Mouse (Mus musculus) megakaryocyte, adult 5-6 weeks (primary cell): ENCODE results near the gene Tmem115. TPM values are rescaled to one million over a fixed set of nuclear protein-coding genes. Genes with fewer than 3 reads are reported as not detected.
A peak's percentile ranks its signal among the peaks of the same experiment; 100 is the strongest.
"Not testable (repeated sequence)": the region's sequence is repeated elsewhere in the genome, so short reads cannot be mapped to it uniquely, and the experiment has no call there.

ENCODE experiments used
- ATAC-seq: 2 replicates; pipeline ENCODE4 v1.8.0; 2016; ENCODE audit warnings: mild to moderate bottlenecking, inconsistent platforms; ENCODE audit not compliant: poor library complexity, severe bottlenecking
- total RNA-seq, 2 experiments: library from RNA; stranded (forward) in 1 of 2; stranded (reverse) in 1 of 2; fragments of 153-499, 151-499 nt in 1 of 2; fragments of 221-1000, 200-1000 nt in 1 of 2; gene quantifications; 2 replicates each; pipeline versions ENCODE4 v1.2.3 to v1.2.4; 2015 to 2017

The Tmem115 gene
- total RNA-seq, 2 experiments from 2014 or later, result 9.3 to 14.8 TPM

DNA sequence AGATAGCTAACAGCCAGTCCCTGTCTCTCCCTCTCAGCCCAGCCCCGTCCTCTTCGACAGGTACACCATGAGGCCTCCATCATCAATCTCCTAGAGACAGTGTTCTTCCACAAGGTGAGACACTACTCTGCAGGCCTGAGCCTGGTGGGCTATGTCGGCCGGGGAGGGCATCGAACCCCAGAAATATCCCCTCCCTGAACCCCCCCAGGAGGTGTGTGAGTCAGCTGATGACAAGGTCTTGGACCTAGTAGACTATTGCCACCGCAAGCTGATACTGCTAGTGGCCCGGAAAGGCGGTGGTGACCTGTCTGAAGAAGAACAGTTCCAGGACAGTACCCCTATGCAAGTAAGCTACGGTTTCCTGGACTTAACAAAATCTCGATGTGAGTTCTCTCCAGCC, 15.1 kb downstream of the Tmem115 start:
- ATAC-seq, result no peak

DNA sequence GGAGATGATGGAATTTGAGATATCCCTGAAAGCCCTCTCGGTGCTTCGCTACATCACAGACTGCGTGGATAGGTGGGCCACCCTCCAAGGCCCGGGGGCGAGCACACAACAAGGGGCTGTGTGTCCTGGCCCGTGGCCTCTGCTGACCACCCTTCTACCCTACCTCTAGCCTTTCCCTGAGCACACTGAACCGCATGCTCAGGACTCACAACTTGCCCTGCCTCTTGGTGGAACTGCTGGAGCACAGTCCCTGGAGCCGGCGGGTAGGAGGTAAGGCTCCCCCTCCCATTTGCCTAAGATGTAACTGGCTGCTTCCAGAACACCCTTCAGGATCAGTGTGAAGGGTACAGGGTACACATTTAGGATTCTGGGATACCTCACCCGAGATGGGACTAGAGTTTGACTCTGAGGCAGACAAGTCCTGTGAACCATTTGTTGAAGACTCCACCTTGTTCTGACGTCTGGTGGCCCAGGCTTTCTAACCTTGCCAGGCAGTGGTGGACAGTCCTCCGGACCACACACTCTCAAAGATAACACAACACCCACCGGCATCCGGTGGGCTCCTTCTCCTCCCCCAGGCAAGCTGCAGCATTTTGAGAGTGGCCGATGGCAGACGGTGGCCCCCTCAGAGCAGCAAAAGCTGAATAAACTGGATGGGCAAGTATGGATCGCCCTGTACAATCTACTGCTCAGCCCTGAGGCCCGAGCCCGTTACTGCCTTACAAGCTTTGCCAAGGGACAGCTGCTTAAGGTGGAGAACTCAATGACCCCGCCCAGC, 15.7 kb downstream of the Tmem115 start:
- no peak for ATAC-seq

DNA sequence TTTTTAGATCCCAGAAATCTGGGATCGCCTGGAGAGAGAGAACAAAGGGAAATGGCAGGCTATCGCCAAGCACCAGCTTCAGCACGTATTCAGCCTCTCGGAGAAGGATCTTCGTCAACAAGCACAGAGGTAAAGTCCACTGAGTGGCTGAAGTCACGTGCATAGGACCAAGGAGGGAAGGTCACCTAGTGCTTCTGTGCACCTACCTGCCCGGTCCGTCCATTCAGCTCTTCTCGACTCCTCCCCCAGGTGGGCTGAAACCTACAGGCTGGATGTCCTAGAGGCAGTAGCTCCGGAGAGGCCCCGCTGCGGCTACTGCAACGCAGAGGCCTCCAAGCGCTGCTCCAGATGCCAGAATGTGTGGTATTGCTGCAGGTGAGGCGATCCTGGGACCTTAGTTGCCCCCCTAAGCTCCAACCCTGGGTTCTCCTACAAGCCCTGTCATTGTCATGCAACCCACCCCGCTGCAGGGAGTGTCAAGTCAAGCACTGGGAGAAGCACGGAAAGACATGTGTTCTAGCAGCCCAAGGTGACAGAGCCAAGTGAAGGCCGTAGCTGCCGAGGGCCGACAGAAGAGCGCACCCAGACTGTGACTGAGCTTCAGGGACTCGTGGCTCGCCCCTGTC, 16.9 kb downstream of the Tmem115 start:
- ATAC-seq, result no peak

DNA sequence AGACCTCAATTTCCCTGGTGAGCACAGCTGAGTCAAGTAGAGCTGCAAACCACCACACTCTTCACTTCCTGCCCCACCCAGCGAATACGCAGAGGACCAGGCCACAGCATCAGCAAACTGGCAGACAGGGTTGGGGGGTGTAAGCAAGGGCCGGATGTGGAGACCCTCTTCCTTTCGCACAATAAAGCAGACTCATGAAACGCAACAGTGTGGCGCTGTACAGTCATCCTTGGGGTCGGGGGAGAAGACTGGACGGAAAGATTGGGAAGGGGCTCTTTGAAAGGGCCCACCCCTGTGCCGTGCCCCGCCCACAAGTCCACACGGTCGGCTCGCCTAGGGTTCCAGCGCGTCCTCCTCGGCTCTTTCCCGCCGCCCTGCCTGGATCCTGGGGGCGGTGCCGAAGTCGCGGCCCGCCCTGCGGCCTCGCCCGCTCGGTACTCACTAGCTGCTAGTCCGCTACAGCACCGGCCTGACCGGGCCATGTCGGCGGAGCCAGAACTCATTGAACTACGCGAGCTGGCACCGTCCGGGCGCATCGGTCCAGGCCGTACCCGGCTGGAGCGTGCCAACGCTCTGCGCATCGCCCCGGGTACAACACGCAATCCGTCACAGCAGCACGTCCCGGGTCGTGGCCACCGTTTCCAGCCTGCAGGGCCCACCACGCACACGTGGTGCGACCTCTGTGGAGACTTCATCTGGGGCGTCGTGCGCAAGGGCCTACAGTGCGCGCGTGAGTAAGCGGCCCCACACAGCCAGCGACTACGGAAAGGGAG, 17.6 kb downstream of the Tmem115 start, which contains the start of gene Rassf1:
Gene Rassf1, plus strand, starts transcription at position 439 of the 773 bp plus-strand sequence.
- peak; percentile 25 for ATAC-seq

DNA sequence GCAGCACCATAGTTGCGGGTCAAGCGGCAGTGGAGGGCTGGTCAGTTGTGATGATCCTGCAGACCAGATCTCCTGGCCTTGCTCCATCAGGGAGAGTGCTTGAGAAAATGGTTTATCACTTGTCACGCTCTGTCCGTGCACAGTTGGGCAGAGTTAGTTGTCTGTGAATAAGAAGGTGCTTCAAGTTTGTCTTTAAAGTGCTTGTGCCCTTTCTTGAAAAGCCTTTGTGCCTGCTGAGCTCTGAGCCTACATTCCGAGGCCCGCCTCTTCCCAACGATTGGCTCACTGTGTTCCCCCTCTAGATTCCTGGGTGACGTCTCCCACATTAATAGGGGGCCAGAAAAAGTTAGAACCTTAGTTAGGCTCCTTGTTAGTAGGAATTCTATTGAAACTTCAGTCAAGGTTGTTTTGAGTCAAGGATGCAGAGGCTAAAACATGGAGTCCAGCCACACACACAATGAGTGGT, 18.2 kb downstream of the Tmem115 start:
- no peak for ATAC-seq

DNA sequence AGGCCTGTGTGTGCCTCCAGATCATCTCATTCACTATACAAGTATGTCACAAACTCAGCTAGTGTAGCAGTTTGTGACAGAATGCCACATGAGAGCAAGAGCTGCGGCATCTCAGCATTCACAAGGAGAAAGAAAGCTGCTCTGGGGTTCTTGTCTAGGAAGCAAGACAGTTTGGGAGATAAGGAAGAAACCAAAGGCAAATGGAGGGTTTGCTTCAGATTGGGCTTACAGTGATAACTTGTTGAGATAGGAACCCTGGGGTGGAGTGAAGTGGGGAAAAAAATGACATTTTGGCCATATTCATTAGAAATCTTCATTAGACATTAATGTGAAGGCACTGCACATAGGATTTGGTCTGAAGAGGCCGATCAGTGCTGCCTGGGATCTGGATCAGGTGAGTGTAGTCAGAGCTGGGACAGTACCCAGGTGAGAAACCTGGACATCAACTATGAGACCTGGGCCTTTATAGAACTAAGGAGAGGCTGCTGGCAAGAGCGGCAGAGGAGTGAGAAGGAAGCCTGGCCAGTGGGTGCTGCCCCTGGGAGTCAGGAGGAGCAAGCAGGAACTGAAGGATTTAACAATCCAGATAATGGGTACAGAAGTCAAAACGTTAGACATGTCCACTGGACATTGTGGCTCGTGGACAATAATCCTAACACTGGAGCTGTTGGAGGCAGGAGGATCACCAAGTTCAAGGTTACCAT, 19.1 kb downstream of the Tmem115 start:
- no peak for ATAC-seq

DNA sequence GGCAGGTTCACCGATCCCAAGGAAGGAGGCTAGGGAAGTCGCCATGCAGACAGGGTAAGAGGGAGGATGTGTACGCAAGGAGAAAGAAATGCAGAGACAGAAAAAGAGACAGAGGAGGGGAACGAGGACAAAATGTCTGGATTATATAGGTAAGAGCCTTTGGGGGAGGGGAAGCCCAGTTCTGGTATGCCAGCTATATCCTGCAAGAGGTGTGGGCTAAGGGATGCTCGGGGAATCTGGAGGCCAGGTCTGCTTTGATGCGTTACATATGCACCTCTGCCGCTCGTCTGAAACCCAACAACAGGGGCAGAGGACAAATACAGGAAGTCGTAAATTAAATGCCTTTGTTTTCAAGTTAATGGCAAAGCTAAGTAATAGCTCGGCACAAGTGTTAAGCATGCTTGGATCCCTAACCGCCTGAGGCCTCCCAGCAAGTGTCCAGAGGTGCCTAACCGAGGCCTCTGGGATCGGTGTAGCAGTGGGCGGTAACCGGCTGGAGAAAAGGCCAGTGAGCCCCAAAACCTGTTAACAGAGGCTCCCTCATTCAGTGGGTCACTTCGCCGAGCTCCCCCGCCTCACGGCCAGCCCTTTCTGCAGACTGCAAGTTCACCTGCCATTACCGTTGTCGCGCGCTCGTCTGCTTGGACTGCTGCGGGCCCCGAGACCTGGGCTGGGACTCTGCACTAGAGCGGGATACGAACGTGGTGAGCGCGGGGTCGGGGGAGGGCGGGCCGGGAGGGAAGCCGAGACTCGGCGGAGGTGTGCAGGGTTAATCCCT, 20.0 kb downstream of the Tmem115 start:
- ATAC-seq, result no peak

DNA sequence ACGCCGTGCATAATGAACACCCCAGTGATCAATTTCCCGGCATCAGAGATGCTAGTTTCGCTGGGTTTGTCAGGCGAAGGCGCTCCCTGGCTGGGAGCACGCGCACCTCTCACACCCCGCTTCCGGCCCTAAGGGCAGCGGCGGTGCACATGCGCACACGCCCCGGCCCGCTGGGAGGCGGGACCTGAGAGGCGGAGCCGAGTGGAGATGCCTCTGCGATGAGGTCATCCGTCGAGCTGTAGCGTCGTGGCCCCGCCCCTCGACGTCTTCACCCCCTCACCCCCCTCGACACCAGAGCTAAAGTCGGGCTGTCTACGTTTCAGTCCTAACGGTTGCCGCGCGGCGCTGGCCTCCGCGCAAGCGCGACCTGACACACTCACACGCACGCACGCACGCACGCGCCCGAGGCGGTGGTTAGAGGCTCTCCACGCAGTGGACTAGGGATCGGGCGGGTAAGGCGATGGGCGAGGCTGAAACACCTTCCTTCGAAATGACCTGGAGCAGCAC, 20.6 kb downstream of the Tmem115 start:
- ATAC-seq, result peak; percentile 78

DNA sequence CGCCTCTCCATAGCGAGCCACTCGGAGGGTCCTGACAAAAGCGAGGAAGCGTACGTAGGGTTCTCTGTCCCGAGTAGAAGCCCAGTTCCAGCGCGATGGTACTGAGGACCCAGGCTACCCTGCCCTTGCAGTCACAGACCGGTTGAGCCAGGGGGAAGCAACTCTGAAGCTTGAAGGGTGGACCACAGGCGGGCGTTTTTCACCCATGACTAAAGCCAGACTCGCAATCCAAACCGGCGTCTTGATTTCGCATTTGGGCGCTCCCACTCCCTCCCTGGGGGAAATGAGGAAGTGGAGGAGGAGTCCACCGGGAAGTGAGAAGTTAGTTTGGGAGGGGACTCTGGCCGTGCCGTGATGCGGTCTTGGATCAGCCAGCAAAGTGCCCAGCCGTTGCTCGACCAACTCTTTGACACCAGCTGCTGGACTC, 21.3 kb downstream of the Tmem115 start:
- ATAC-seq, result peak; percentile 31

DNA sequence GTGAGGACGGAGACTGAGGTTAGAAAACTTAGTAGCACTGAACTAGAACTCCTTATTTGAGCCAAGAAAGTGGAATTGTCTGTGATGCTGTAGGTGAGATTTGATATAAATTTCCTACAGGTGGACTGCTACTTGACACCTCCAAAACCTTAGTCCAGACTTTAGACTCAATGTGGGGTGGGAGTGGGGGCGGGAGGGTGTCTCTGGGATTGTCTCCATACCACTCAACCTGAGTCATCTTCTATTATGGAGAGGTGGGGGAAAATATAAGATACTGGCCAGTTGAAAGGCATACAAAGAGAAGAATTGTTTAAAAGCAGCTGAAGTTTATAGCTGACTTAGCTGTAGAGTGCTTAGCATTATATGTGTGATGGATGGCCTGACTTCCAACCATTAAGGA, 22.0 kb downstream of the Tmem115 start:
- ATAC-seq, result no peak

DNA sequence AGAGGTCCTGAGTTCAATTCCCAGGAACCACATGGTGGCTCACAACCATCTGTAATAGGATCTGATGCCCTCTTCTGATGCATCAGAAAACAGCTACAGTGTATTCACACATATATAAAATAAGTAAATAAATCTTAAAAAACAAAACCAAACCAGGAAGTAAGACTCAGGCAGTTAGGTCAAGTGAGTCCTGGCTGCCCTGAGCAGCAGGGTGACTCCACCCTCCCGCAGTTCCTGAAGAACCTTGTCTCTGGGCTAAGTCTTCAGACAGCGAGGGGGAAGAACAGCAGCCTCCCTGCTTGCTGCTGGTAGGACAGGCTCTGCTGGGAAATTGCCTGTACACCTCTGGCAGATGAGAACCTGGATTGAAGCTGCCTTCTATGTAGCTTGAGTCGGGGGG, 22.6 kb downstream of the Tmem115 start:
- ATAC-seq, result peak; percentile 17; the same call in 1 of the 2 replicates

DNA sequence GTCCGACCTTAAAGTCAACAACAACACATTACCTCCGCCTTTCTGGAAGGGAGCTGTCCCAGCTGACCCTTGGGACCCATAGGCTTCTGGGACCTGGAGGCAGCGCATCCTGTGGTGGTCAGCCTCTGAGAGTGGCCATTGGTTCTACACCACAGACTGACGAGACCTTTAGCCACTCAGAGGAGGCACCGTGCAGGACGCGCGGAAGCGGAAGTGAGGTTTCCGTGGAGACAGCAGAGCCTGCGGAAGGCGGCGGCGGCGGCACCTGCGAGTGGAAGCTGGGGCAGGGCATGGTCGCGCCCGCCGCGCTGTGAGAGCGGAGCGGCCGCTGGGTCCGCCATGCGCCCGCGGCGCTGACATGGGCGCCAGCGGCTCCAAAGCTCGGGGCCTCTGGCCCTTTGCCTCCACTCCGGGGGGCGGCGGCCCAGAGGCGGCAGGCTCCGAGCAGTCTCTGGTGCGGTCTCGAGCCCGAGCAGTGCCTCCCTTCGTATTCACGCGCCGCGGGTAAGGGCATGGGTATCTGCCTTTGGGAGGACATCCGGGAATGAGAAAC, 29.4 kb downstream of the Tmem115 start, which contains the start of gene Tusc2:
Gene Tusc2, plus strand, starts transcription at position 227 of the 553 bp plus-strand sequence.
- ATAC-seq, result peak; percentile 98

DNA sequence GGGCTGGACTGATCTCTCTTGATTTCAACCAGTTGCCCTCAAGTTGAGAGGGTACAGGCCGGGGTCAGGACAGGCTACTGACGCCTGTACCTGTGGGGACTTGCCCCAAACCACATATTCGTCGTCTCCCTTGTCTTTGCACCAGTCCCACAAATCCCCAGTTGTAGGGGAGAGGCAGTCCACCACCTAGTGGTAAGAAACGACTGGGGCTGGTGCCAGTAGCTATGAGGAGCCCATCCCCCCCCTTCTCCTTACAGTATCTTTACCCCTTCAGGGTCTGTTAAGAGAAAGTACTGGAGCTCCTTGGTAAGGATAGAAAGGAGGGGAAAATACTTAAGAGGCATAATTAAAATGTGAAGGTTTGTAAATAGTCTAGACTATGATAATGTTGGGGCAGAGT, 31.8 kb downstream of the Tmem115 start:
- not testable (repeated sequence) for ATAC-seq

DNA sequence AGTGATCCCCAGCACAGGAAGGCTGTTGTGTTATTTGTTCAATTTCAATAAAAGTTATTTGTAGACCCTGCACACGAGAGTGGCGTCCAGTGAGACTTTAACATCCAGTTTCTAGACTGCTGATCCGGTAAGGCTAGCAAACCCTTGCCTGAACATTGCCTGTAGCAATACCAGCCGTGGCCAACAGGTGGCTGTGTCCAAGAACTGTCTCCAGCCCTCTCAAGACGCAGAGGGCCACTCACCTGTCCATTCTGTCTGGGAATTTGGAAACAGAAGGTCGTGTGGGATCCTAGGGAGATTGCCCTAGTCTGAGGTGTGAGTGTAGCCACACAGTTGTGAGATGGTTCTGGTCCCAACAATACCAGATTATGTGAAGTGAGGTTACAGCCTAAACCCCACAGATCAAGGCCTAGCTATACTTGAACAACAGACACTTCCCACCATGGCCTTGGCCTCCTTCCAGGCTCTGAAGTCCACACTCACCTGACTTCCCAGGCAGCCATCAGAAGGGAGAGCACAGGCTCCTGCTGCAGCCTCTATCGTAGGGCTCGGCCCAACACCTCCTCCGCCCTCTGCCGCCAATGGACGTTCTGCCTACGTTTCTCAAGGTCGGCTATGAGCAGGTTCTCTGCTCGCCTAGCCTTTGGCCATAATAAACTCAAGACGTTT, 32.4 kb downstream of the Tmem115 start:
- peak; percentile 28; the same call in 1 of the 2 replicates for ATAC-seq

DNA sequence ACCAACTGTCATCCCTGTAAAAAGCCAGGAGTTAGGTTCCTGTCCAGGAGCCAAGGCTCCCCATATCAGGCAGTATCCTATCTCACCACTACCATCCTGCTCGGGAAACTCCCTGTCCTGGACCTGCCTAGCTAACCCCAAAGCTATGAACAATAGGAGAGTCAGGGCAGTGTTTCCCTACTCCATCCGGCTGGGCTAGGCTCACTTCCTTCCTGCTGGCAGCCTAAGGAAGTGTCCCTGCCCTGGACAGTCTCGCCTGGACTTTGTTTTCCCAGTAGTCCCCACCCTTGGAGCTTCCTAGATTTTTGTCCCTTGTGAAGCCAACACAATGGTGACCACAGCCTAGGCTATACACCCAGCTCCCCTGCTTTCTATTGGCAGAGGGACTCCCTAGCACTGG, 33.1 kb downstream of the Tmem115 start:
- no peak for ATAC-seq

DNA sequence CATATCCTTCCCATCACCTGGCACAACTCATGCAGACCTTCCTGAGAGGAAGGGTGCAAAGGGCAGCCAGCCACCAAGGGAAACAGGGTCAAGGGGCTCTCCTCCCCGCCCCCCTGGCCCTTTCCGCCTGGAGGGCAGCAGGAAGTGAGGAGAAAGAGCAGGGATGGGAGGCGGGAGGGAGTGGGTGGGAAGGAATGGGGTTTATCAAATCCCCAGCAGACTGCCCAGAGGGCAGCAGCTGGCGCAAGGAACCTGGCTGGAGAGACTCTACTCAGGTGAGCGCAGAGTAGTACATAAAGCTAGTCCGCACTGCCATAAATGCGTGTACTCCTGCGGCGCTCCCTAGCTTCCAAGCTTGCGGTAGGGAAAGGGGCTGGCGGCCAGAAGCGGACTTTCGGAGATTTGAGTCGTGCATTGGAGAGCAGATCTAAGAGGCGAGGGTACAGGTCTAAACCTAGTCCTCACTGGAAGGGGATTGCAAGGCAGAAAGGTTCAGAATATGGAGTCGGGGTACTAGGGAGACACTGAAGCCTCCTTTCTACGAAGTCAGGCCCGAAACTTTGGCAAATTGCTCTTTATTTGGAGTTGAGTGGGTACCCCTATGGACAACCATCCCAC, 34.1 kb downstream of the Tmem115 start, which contains the start of gene Hyal2:
Gene Hyal2, plus strand, starts transcription at position 244 of the 618 bp plus-strand sequence.
- ATAC-seq, result no peak

DNA sequence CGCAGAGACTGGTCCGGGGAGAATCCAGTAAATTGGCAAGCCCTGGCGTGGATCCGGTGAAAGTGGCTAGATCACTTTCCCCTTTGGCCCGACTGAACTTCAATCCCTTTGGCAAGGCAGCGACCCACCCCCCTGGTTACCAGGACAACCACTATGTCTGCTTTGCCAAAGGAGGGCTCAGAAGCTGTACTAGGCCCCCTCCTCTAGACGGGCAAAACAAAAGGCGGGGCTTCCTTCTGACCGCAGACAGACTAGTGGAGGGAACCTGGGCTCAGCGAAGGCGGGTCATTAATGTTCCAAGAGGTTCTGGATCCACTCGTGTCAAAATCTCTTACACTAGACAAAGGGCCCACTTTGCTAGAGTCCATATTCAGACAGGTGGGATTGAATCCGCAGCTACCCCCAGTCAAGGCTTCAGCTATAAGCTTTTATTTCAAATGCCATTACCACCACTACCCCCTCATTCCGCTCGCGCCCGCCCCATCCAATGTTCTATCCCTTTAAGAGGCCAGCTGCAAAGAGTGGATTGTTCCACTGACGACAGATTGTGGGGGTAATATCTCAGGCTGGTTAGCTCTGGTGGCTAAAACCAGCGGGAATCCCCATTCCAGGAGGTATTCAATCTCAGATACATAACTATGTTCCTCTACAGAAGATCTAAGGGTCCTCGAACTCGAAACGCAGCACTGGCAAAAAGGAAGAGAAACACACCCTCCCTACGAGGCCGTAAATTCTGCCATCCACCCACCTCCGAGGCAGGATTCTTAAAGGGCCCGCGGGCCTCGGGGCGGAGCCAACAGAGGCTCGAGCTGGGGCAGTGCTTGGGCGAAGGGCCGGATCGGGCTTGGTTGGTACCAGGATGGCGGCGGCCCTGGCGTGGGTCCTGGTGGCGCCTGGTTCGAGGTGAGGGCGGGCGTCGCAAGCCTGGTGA, 34.9 kb downstream of the Tmem115 start:
- ATAC-seq, result peak; percentile 81
